Mouse (Mus musculus) spleen, postnatal 36 days (tissue): ENCODE results near the gene Slc16a13.

Source experiments
- DNase-seq, 2 experiments: peaks; one replicate each; pipeline ENCODE4 v3.0.0; 2022; ENCODE audit warnings: low spot score in 2 of 2, mixed read lengths in 1 of 2

Slc16a13 gene

GRCm38 (mm10) chr11:70232546-70232945 lies 11.7 kb upstream of the Slc16a13 start:
- DNase-seq = no peak

GRCm38 (mm10) chr11:70230239-70230727 lies 9.4 kb upstream of the Slc16a13 start:
- DNase-seq = peak; percentile 79 to 82

GRCm38 (mm10) chr11:70229260-70230010 lies 8.6 kb upstream of the Slc16a13 start, which contains the start of gene Bcl6b:
TSS of gene Bcl6b (minus strand) at chr11:70229798.
- no peak for DNase-seq

- DNase-seq = peak; percentile 79 to 85
These were observed 8.0 kb upstream of the Slc16a13 start for GRCm38 (mm10) chr11:70228828-70229227.

- no peak for DNase-seq
These were observed 6.9 kb upstream of the Slc16a13 start for GRCm38 (mm10) chr11:70227661-70228245.

- DNase-seq = no peak
These were observed 6.3 kb upstream of the Slc16a13 start for GRCm38 (mm10) chr11:70227126-70227525.

- no peak for DNase-seq
These were observed 5.7 kb upstream of the Slc16a13 start for GRCm38 (mm10) chr11:70226602-70226890.

- DNase-seq = no peak
These were observed 5.1 kb upstream of the Slc16a13 start for GRCm38 (mm10) chr11:70225798-70226601.

- DNase-seq = no peak
These were observed 2.9 kb upstream of the Slc16a13 start for GRCm38 (mm10) chr11:70223724-70224123.

GRCm38 (mm10) chr11:70221603-70222500 lies 988 bp upstream of the Slc16a13 start:
- peak; percentile 31 to 42 for DNase-seq

GRCm38 (mm10) chr11:70220323-70220722 lies 541 bp downstream of the Slc16a13 start:
- DNase-seq = no peak

GRCm38 (mm10) chr11:70219873-70220272 lies 991 bp downstream of the Slc16a13 start:
- no peak for DNase-seq

- DNase-seq = no peak
These were observed 2.0 kb downstream of the Slc16a13 start for GRCm38 (mm10) chr11:70218741-70219470.

- DNase-seq = no peak
These were observed 2.8 kb downstream of the Slc16a13 start for GRCm38 (mm10) chr11:70218039-70218438.

- DNase-seq = no peak
These were observed 4.8 kb downstream of the Slc16a13 start for GRCm38 (mm10) chr11:70216103-70216502.

- DNase-seq = no peak
These were observed 5.6 kb downstream of the Slc16a13 start for GRCm38 (mm10) chr11:70215301-70215700.

- DNase-seq = no peak
These were observed 6.0 kb downstream of the Slc16a13 start for GRCm38 (mm10) chr11:70214856-70215209.

- DNase-seq = no peak
These were observed 6.5 kb downstream of the Slc16a13 start for GRCm38 (mm10) chr11:70214191-70214855.

GRCm38 (mm10) chr11:70213736-70214135 lies 7.1 kb downstream of the Slc16a13 start:
- DNase-seq = no peak

- DNase-seq = peak; percentile 44 to 58
These were observed 8.0 kb downstream of the Slc16a13 start for GRCm38 (mm10) chr11:70212896-70213295.
